Mouse (Mus musculus): ENCODE data around the gene Esm1. TPM values are rescaled to one million over a fixed set of nuclear protein-coding genes. Genes with fewer than 3 reads are reported as not detected.

Gene Esm1
- polyA plus RNA-seq (2016; fragmentation: Nextera tagmentation; extraction: Ambion mirVana) = 1.4 and 2.5 TPM in 2 replicates

- 0 out of 2 replicates have a peak, but pooled peaks cover 8% of the 10 kb centered on the region for H3K27me3 ChIP-seq
- WGBS = 54% methylated on average over 15 of the region's 15 CpGs
- no peak within 1 kb of the TSS for H3K27ac ChIP-seq
- H3K4me2 ChIP-seq = no peak within 1 kb of the TSS
- H3K9me3 ChIP-seq = no peaks in the 10 kb centered on the region
- ATAC-seq (ENCODE audit: low FRiP score) = no peak
- no peaks in the 10 kb centered on the region for H3K36me3 ChIP-seq (replicated peaks)
- H3K4me1 ChIP-seq = no peaks in the 10 kb centered on the region
- no peak within 1 kb of the TSS for H3K4me3 ChIP-seq (replicated peaks)
- no peak within 1 kb of the TSS for H3K9ac ChIP-seq
Observed at GRCm38 (mm10) chr13:113209624-113210023, at the start of gene Esm1. Gene Esm1, plus strand, starts transcription at chr13:113209659.

DNA sequence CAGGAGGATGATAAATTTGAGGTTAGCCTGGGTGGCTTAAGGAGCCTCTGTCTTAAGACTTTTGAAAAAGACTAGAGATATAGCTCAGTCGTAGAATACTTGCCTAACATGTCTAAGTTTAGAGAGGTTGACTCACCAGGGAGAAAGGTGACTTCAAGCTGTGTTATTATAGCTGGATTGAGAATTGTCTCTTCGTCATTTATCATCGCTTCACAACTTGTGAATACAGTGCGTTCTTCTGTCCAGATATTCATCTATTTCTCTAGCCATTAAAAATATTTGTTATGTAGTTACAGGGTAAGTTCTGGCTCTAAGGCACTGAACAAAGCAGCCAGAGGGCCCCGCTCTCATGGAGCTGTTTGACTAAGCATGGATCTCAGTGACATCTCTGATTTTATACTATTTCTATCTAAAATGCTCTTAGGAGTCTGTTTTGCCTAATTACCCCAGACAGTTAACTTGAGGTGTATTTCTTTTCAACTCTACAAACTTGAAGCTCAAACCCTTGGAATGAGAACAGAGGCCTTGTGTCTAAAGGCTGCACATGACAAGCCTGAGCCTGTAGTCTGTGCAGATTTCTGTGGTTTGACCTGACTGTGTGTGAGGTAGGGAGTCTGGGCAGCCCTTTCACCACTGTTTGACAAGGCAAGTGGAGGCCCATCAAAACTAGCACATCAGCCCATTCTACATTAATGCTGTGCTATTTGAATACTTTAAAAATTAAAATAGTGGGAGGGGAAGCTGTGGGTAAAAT is 45.0 kb upstream of the Esm1 start:
- Histone ChIP-seq H3K4me3 (replicated peaks) (no peak overlapping the region), H3K9ac (no peak overlapping the region), H3K4me2 (no peak overlapping the region), H3K9me3 (no peaks in the 10 kb centered on the region), H3K36me3 (replicated peaks) (no peaks in the 10 kb centered on the region), H3K27me3 (no peaks in the 10 kb centered on the region), H3K4me1 (no peaks in the 10 kb centered on the region), H3K27ac (no peak overlapping the region)
- no peak for ATAC-seq (ENCODE audit: low FRiP score)
- WGBS = 94% methylated on average over 5 of the region's 5 CpGs

DNA sequence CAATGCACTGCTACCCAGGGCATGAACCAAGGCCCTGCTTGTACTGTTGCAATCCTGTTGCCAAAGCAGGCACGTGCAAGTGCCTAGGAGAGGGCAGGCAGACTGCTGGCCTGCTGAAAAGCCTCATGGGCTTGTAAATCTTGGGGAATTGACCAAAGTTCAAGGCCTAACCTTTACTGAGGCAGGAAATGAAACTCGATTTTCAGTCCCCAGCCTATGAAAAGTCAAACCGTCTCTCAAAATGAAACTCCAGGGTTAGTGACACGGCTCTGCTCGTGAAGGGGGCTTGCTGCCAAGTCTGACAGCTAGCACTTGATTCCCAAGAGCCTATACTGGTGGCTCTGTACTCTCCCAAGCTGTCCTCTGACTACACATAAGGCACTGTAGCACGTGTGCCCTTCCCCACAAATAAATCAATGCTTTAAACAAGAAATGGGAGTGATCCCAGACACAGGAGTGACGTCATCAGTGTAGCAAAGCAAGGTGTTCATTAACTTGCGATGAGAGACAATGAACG is 41.4 kb upstream of the Esm1 start:
- Histone ChIP-seq H3K4me2 (no peak overlapping the region), H3K9ac (no peak overlapping the region), H3K27me3 (no peaks in the 10 kb centered on the region), H3K9me3 (no peaks in the 10 kb centered on the region), H3K4me3 (replicated peaks) (no peak overlapping the region), H3K4me1 (no peaks in the 10 kb centered on the region), H3K36me3 (replicated peaks) (no peaks in the 10 kb centered on the region), H3K27ac (no peak overlapping the region)
- no peak for ATAC-seq (ENCODE audit: low FRiP score)
- 83% methylated on average over 9 of the region's 9 CpGs for WGBS

GRCm38 (mm10) chr13:113170256-113170655 is 39.2 kb upstream of the Esm1 start:
- no peaks in the 10 kb centered on the region for H3K36me3 ChIP-seq (replicated peaks)
- no peaks in the 10 kb centered on the region for H3K27me3 ChIP-seq
- no peak overlapping the region for H3K27ac ChIP-seq
- H3K9me3 ChIP-seq = no peaks in the 10 kb centered on the region
- no peak overlapping the region for H3K9ac ChIP-seq
- H3K4me2 ChIP-seq = no peak overlapping the region
- no peak overlapping the region for H3K4me3 ChIP-seq (replicated peaks)
- ATAC-seq (ENCODE audit: low FRiP score) = no peak
- no peaks in the 10 kb centered on the region for H3K4me1 ChIP-seq

DNA sequence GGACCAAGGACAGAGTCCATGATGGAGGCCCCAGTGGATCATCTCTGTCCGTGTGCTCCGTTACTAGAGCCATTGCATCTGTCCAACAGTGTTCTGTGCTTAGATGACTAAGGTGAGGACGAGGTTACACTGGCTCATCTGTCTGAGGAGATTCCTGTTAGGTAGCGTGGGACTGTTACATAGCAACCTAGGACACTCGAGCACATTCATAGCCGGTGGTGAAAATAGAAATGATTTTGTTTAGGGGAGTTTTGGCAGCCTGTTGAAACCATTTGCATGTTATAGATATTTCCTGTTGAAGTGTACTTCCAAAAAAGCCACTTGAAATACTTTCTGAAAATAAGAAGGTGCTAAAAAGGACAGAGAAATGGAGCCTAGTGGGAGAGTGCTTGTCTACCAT is 35.3 kb upstream of the Esm1 start:
- Histone ChIP-seq H3K9me3 (no peaks in the 10 kb centered on the region), H3K4me3 (replicated peaks) (no peak overlapping the region), H3K4me2 (no peak overlapping the region), H3K4me1 (no peaks in the 10 kb centered on the region), H3K27me3 (no peaks in the 10 kb centered on the region), H3K27ac (no peak overlapping the region), H3K9ac (no peak overlapping the region), H3K36me3 (replicated peaks) (no peaks in the 10 kb centered on the region)
- no peak for ATAC-seq (ENCODE audit: low FRiP score)
- 94% methylated on average over 6 of the region's 6 CpGs for WGBS

DNA sequence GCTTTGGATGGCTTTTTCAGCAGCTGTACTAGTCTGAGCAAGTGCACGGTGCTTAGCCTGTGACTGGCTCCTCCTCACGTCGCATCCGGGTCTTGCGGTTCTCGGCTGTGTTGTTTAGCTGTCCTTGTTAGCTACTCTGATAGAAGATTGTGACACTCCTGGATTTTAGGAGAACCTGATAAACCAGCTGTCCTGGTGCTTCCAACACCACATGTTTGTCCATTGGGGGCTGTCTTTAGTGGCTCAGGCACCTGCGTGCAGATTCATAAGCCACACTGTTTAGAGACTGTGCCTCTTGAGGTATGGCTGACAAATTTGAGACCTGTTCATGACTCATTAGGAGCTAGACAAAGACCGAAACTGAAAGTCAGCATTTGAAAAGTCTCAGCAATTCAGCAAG is 26.1 kb upstream of the Esm1 start:
- Histone ChIP-seq H3K9ac (no peak overlapping the region), H3K4me2 (no peak overlapping the region), H3K4me1 (no peaks in the 10 kb centered on the region), H3K27me3 (no peaks in the 10 kb centered on the region), H3K4me3 (replicated peaks) (no peak overlapping the region), H3K36me3 (replicated peaks) (no peaks in the 10 kb centered on the region), H3K27ac (no peak overlapping the region), H3K9me3 (0 out of 2 replicates have a peak, but pooled peaks cover 4% of the 10 kb centered on the region)
- 91% methylated on average over 8 of the region's 8 CpGs for WGBS
- no peak for ATAC-seq (ENCODE audit: low FRiP score)

GRCm38 (mm10) chr13:113183720-113184119 is 25.7 kb upstream of the Esm1 start:
- Histone ChIP-seq H3K4me1 (no peaks in the 10 kb centered on the region), H3K4me2 (no peak overlapping the region), H3K27ac (no peak overlapping the region), H3K27me3 (no peaks in the 10 kb centered on the region), H3K9ac (no peak overlapping the region), H3K4me3 (replicated peaks) (no peak overlapping the region), H3K9me3 (0 out of 2 replicates have a peak, but pooled peaks cover 4% of the 10 kb centered on the region), H3K36me3 (replicated peaks) (no peaks in the 10 kb centered on the region)
- ATAC-seq (ENCODE audit: low FRiP score) = no peak
- WGBS = 90% methylated on average over 4 of the region's 4 CpGs

DNA sequence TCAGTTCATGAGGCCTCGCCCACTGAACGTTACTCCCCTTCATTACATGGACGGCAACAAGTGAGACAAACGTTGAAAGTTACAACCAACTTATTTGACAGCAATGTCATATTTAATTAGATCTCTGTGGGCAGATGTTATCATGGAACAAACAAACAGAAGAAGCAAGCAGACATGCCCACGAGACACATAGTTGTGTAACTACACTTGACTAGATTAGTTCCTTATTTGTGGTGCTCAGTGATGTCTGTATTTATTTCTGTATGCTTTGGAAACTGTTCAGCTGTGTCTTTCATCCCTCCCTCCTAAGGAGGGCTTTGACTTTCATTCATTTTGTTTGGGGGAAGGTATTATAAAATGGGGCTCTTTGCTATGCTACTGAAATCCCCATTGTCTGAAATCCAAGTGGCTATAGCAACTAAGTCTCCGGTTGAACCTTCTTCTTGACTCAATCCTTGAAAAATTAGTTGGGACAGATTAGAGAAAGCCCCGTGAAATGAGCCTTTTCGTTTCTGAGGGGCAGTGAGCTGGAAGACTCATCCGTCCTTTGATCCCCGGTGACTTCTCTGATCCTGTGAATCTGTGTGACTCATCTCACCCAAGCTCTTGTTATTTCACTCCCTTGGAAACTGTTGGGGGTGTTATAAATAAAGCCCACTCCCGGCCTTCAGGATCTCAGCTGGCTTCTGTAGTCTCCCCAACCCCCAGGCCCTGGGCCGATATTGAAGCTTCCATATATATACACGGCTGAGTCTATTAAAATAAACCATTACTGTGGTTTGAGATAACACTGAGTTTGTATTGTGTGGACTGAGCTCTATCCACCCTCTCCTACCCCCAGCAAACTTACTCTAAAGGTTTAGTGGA is 12.4 kb upstream of the Esm1 start:
- 58% methylated on average over 13 of the region's 13 CpGs for WGBS
- no peaks in the 10 kb centered on the region for H3K36me3 ChIP-seq (replicated peaks)
- no peak overlapping the region for H3K27ac ChIP-seq
- no peak for ATAC-seq (ENCODE audit: low FRiP score)
- peaks cover 6% of the 10 kb centered on the region; the same call in 1 of the 2 replicates for H3K4me1 ChIP-seq
- H3K4me2 ChIP-seq = no peak overlapping the region
- H3K27me3 ChIP-seq = no peaks in the 10 kb centered on the region
- no peak overlapping the region for H3K9ac ChIP-seq
- H3K4me3 ChIP-seq (replicated peaks) = no peak overlapping the region
- no peaks in the 10 kb centered on the region for H3K9me3 ChIP-seq

DNA sequence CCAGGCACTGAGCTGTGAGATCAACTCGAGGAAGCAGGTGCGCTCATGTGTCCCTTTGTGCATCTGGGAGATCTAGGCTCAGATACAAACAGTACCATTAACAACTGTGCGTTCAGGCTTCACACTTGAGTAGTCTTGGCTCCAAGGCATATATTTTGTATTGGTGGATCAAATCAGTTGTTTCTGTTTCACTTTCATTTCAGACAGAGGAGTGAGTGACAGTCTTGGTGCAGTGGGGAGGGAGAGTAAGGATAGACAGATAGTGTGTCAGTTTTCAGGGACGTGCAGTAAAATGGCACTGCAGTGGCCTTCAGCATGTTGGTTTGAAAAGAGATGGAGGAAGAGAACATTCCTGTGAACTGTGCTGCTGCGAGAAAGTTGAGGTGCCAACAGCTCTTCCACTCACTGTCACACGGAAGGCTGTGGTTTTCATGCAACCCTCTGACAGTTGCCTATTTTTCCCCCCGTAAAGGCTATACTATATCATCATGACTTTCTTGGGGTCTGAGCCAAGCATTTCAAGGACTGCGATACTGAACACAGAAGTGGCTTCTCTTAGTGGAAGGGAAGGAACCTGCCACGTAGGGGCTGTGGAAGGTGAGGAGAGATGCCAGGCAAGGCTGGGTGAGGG is 11.5 kb upstream of the Esm1 start:
- Histone ChIP-seq H3K36me3 (replicated peaks) (no peaks in the 10 kb centered on the region), H3K9me3 (no peaks in the 10 kb centered on the region), H3K4me1 (peaks cover 6% of the 10 kb centered on the region; the same call in 1 of the 2 replicates), H3K9ac (no peak overlapping the region), H3K4me3 (replicated peaks) (no peak overlapping the region), H3K27ac (no peak overlapping the region), H3K4me2 (no peak overlapping the region), H3K27me3 (no peaks in the 10 kb centered on the region)
- ATAC-seq (ENCODE audit: low FRiP score) = no peak
- WGBS = 85% methylated on average over 9 of the region's 9 CpGs

- Histone ChIP-seq H3K9me3 (no peaks in the 10 kb centered on the region), H3K4me3 (replicated peaks) (no peak overlapping the region), H3K27ac (no peak overlapping the region), H3K27me3 (no peaks in the 10 kb centered on the region), H3K36me3 (replicated peaks) (no peaks in the 10 kb centered on the region), H3K9ac (no peak overlapping the region), H3K4me1 (peaks cover 6% of the 10 kb centered on the region; the same call in 1 of the 2 replicates), H3K4me2 (no peak overlapping the region)
- WGBS = 71% methylated on average over 3 of the region's 3 CpGs
- no peak for ATAC-seq (ENCODE audit: low FRiP score)
Observed at GRCm38 (mm10) chr13:113199331-113199730, 10.1 kb upstream of the Esm1 start.

DNA sequence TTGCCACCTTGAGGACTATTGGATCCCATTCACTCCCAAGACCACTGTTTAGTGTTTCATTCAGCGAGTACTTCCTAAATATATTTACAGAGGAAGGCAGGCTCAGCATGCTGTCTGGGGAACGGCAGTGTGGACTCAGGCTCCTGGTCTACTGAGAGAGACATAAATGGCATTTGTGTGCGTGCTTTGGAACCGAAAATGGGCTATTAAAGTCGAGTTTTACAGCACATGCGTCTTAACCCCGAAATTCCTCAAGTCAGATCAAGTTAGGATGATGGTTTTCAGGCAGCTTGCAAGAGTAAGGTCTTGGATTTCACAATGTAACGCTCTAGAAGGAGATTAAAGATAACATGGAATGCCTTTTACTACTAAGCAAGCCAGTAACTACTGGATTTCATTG is 8.7 kb upstream of the Esm1 start:
- Histone ChIP-seq H3K9ac (no peak overlapping the region), H3K4me1 (peaks cover 6% of the 10 kb centered on the region; the same call in 1 of the 2 replicates), H3K4me3 (replicated peaks) (no peak overlapping the region), H3K27ac (no peak overlapping the region), H3K4me2 (no peak overlapping the region), H3K27me3 (no peaks in the 10 kb centered on the region), H3K9me3 (no peaks in the 10 kb centered on the region), H3K36me3 (replicated peaks) (no peaks in the 10 kb centered on the region)
- 82% methylated on average over 8 of the region's 8 CpGs for WGBS
- no peak for ATAC-seq (ENCODE audit: low FRiP score)

GRCm38 (mm10) chr13:113201631-113202030 is 7.8 kb upstream of the Esm1 start:
- no peak overlapping the region for H3K27ac ChIP-seq
- no peaks in the 10 kb centered on the region for H3K9me3 ChIP-seq
- no peak overlapping the region for H3K9ac ChIP-seq
- no peaks in the 10 kb centered on the region for H3K36me3 ChIP-seq (replicated peaks)
- no peaks in the 10 kb centered on the region for H3K27me3 ChIP-seq
- 95% methylated on average over 2 of the region's 2 CpGs for WGBS
- H3K4me1 ChIP-seq = peaks cover 6% of the 10 kb centered on the region; the same call in 1 of the 2 replicates
- ATAC-seq (ENCODE audit: low FRiP score) = no peak
- H3K4me2 ChIP-seq = no peak overlapping the region
- H3K4me3 ChIP-seq (replicated peaks) = no peak overlapping the region
